20 mouse cellular contexts compared by ENCODE assay signal in the genomic region with DNA sequence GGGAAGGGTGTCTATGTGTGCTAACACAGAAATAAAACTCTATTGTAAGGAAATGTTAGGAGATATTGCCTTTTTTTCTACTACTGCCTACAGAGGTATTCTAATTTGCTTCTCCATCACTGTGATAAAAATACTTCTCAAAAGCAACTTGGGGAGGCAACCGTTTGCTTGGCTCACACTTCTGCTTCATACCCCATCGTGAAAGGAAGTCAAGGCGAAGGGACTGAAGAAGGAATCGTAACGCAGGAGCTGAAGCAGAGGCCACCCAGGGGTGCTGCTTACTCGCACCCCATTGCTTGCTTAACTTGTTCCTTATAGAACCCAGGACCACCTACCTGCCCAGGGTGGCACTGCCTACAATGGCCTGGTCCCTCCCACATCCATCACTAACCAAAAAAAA.
DNase-seq lines count a peak whose midpoint lies in the region; ATAC-seq lines count a peak whose summit lies in the region.
"Had no signal": no experiment of that assay in that cellular context is flagged by ENCODE, and none has a peak within 500 bp of the region (broad histone marks: within the 10 kb centered on the region; RNA-seq: fewer than 3 reads in every experiment).

No protein-coding gene starts in this region.

- peaks cover 13% of the 10 kb centered on the region for H3K4me1 ChIP-seq in forebrain, embryonic 16.5 days (replicated peaks; ENCODE audit: control insufficient read depth, insufficient read depth, low read length)
- peaks cover 8% of the 10 kb centered on the region for H3K4me1 ChIP-seq in limb, embryonic 13.5 days
- H3K4me1 ChIP-seq in liver, embryonic 12.5 days = no peaks in the 10 kb centered on the region
- H3K4me1 ChIP-seq: heart, embryonic 15.5 days had no signal

- H3K9ac ChIP-seq in forebrain, embryonic 16.5 days (replicated peaks; ENCODE audit: low read depth, low read length) = no peak overlapping the region
- H3K9ac ChIP-seq in limb, embryonic 13.5 days = no peak overlapping the region
- no peak overlapping the region for H3K9ac ChIP-seq in liver, embryonic 12.5 days
- H3K9ac ChIP-seq: heart, embryonic 15.5 days; hindbrain, embryonic 12.5 days; neural tube, embryonic 13.5 days had no signal

- H3K27me3 ChIP-seq in forebrain, embryonic 16.5 days (replicated peaks; ENCODE audit: control insufficient read depth, insufficient read depth, low read length) = no peaks in the 10 kb centered on the region
- no peaks in the 10 kb centered on the region for H3K27me3 ChIP-seq in limb, embryonic 13.5 days
- no peaks in the 10 kb centered on the region for H3K27me3 ChIP-seq in liver, embryonic 12.5 days (replicated peaks)
- H3K27me3 ChIP-seq: heart, embryonic 15.5 days; hindbrain, embryonic 12.5 days; neural tube, embryonic 13.5 days had no signal

- intact Hi-C loops in heart, postnatal 36 days (cut with DNase I) = no loop called here
- intact Hi-C loops in left cerebral cortex, postnatal 25 days (cut with DNase I) = no loop called here

- DNase-seq in heart, adult 11 months = peak; percentile 37
- DNase-seq in heart, postnatal 36 days = no peak
- DNase-seq in left cerebral cortex, postnatal 25 days (ENCODE audit: low spot score in 2 of 2) = peak; percentile 27 to 85
- no peak for DNase-seq in left cerebral cortex, adult 11 months (ENCODE audit: low spot score)
- no peak for DNase-seq in cerebellum, postnatal 10 days
- DNase-seq: B cell, adult 2 months; cerebellum, adult 8-10 months; gastrocnemius, postnatal 14 days; heart, adult 2 months; lung, adult 18-20 months; lung, postnatal 14 days; thymus, postnatal 25 days had no signal

- peak overlapping the region; percentile 80 for H3K27ac ChIP-seq in forebrain, embryonic 16.5 days (ENCODE audit: low read length)
- H3K27ac ChIP-seq in limb, embryonic 13.5 days = no peak overlapping the region
- no peak overlapping the region for H3K27ac ChIP-seq in liver, embryonic 12.5 days
- H3K27ac ChIP-seq: heart, adult 2 months; heart, embryonic 15.5 days; kidney, postnatal 0 days; neural tube, embryonic 13.5 days had no signal

- ATAC-seq in forebrain, embryonic 16.5 days = no peak
- ATAC-seq in limb, embryonic 13.5 days (ENCODE audit: low FRiP score, low read depth) = no peak
- no peak for ATAC-seq in liver, embryonic 12.5 days
- ATAC-seq: intestine, embryonic 16.5 days had no signal

- H3K36me3 ChIP-seq in forebrain, embryonic 16.5 days (ENCODE audit: control insufficient read depth, insufficient read depth) = no peaks in the 10 kb centered on the region
- H3K36me3 ChIP-seq in limb, embryonic 13.5 days = no peaks in the 10 kb centered on the region
- no peaks in the 10 kb centered on the region for H3K36me3 ChIP-seq in liver, embryonic 12.5 days
- H3K36me3 ChIP-seq: heart, embryonic 15.5 days; hindbrain, embryonic 12.5 days; neural tube, embryonic 13.5 days had no signal

- H3K4me2 ChIP-seq in forebrain, embryonic 16.5 days (ENCODE audit: low read length) = no peak overlapping the region
- H3K4me2 ChIP-seq in limb, embryonic 13.5 days (replicated peaks) = peak overlapping the region; percentile 23; the same call in 1 of the 2 replicates
- H3K4me2 ChIP-seq in liver, embryonic 12.5 days = no peak overlapping the region
- H3K4me2 ChIP-seq: heart, embryonic 15.5 days; hindbrain, embryonic 12.5 days; neural tube, embryonic 13.5 days had no signal

- 72% methylated on average over 6 of the region's 6 CpGs for WGBS in forebrain, embryonic 16.5 days
- 42% methylated on average over 6 of the region's 6 CpGs for WGBS in limb, embryonic 13.5 days
- 68% methylated on average over 6 of the region's 6 CpGs for WGBS in liver, embryonic 12.5 days (ENCODE audit: insufficient replicate concordance)

- H3K4me3 ChIP-seq in forebrain, embryonic 16.5 days (replicated peaks; ENCODE audit: low read length) = no peak overlapping the region
- no peak overlapping the region for H3K4me3 ChIP-seq in limb, embryonic 13.5 days
- H3K4me3 ChIP-seq in liver, embryonic 12.5 days = no peak overlapping the region
- H3K4me3 ChIP-seq: heart, adult 2 months; heart, embryonic 15.5 days; hindbrain, embryonic 12.5 days; neural tube, embryonic 13.5 days had no signal

- H3K9me3 ChIP-seq in forebrain, embryonic 16.5 days (ENCODE audit: control insufficient read depth, low read length) = no peaks in the 10 kb centered on the region
- H3K9me3 ChIP-seq in limb, embryonic 13.5 days = no peaks in the 10 kb centered on the region
- H3K9me3 ChIP-seq in liver, embryonic 12.5 days (replicated peaks) = 0 out of 2 replicates have a peak, but pooled peaks cover 8% of the 10 kb centered on the region
- H3K9me3 ChIP-seq: heart, embryonic 15.5 days; hindbrain, embryonic 12.5 days; neural tube, embryonic 13.5 days had no signal

Comparison
In these comparisons a context has a peak if more than half of its experiments do, and no peak if none do; other contexts are left out.
1. DNase-seq: peak in heart, adult 11 months (single experiment) and left cerebral cortex, postnatal 25 days (2 of 2); none in heart, postnatal 36 days (0 of 2), left cerebral cortex, adult 11 months (single experiment) and cerebellum, postnatal 10 days (0 of 2).